Mouse (Mus musculus): ENCODE results near the gene Sspn.

GRCm38 (mm10) chr6:145945700-145946344, 14.4 kb downstream of the Sspn start:
- no peak for TF ChIP-seq GATA1 (IDR thresholded peaks at IDR 0.05; ENCODE audit: borderline replicate concordance, low read length)
- no peak for TF ChIP-seq FLI1 (IDR thresholded peaks at IDR 0.05; ENCODE audit: low read length)

All from megakaryocyte, embryonic 14.5 days (primary cell).